Mouse (Mus musculus): Measurements from ENCODE around the gene Krt39. TPM values are rescaled to one million over a fixed set of nuclear protein-coding genes. Genes with fewer than 3 reads are reported as not detected.

Krt39 gene
- total and polyA plus RNA-seq, 3 experiments, result not detected

- no peaks in the 10 kb centered on the region for H3K36me3 ChIP-seq (ENCODE audit: control insufficient read depth in 1 of 2, insufficient read depth in 2 of 2, low read length in 2 of 2)
- no peaks in the 10 kb centered on the region for H3K9me3 ChIP-seq (replicated peaks; ENCODE audit: insufficient read depth, low read length)
- no peaks in the 10 kb centered on the region; a peak in 1 of 4 replicates for H3K27me3 ChIP-seq (ENCODE audit: control insufficient read depth in 1 of 2, insufficient read depth in 2 of 2, low read length in 2 of 2)
- no peaks in the 10 kb centered on the region for H3K79me2 ChIP-seq (ENCODE audit: control insufficient read depth, insufficient read depth, low read length, poor library complexity)
- H3K4me3 ChIP-seq (ENCODE audit: control insufficient read depth in 1 of 2, insufficient read depth in 1 of 2, low read depth in 2 of 2, low read length in 2 of 2), result no peak overlapping the region
- H3K4me1 ChIP-seq (ENCODE audit: control insufficient read depth in 1 of 2, insufficient read depth in 2 of 2, low read length in 2 of 2), result no peaks in the 10 kb centered on the region
- no peak overlapping the region for H3K27ac ChIP-seq (ENCODE audit: control insufficient read depth, low read depth, low read length)
- no peak overlapping the region for H3K9ac ChIP-seq (ENCODE audit: control insufficient read depth, low read depth, low read length, poor library complexity, severe bottlenecking)
- no peak for TF ChIP-seq E2F4 (IDR thresholded peaks at IDR 0.05; ENCODE audit: borderline replicate concordance, low read depth, low read length)
- TF ChIP-seq CHD1 (IDR thresholded peaks at IDR 0.05; ENCODE audit: low read depth, low read length), result no peak
- TF ChIP-seq ZMIZ1 (IDR thresholded peaks at IDR 0.05; ENCODE audit: low read depth, low read length), result no peak
- no peak for TF ChIP-seq BHLHE40 (IDR thresholded peaks at IDR 0.05; ENCODE audit: borderline replicate concordance, low read depth, low read length)
- TF ChIP-seq CHD2 (IDR thresholded peaks at IDR 0.05; ENCODE audit: low read length), result no peak
- TF ChIP-seq GATA1 (IDR thresholded peaks at IDR 0.05; ENCODE audit: low read depth, low read length), result no peak
- TF ChIP-seq ZKSCAN1 (IDR thresholded peaks at IDR 0.05; ENCODE audit: low read depth, low read length), result no peak
- no peak for TF ChIP-seq MXI1 (IDR thresholded peaks at IDR 0.05; ENCODE audit: low read depth, low read length)
- TF ChIP-seq ETS1 (IDR thresholded peaks at IDR 0.05; ENCODE audit: low read depth, low read length), result no peak
- TF ChIP-seq POLR2AphosphoS2 (IDR thresholded peaks at IDR 0.05; ENCODE audit: low read length), result no peak
- TF ChIP-seq MAX (IDR thresholded peaks at IDR 0.05; ENCODE audit: low read length), result no peak
- no peak for TF ChIP-seq POLR2AphosphoS5 (IDR thresholded peaks at IDR 0.05; ENCODE audit: borderline replicate concordance, low read depth, low read length)
- TF ChIP-seq POLR2A (IDR thresholded peaks at IDR 0.05; ENCODE audit: control insufficient read depth in 1 of 2, insufficient read depth in 1 of 2, low read depth in 1 of 2, low read length in 2 of 2, poor library complexity in 1 of 2), result no peak
- TF ChIP-seq ZNF384 (IDR thresholded peaks at IDR 0.05; ENCODE audit: low read depth, low read length), result peak; percentile 94
- TF ChIP-seq NRF1 (IDR thresholded peaks at IDR 0.05; ENCODE audit: insufficient read depth, low read depth, low read length, poor library complexity, severe bottlenecking), result no peak
- TF ChIP-seq USF1 (IDR thresholded peaks at IDR 0.05; ENCODE audit: low read depth, low read length), result no peak
- TF ChIP-seq SIN3A (IDR thresholded peaks at IDR 0.05; ENCODE audit: low read length), result no peak
- no peak for TF ChIP-seq TBP (IDR thresholded peaks at IDR 0.05; ENCODE audit: low read depth, low read length)
- TF ChIP-seq EP300 (IDR thresholded peaks at IDR 0.05; ENCODE audit: low read depth in 1 of 2, low read length in 2 of 2), result no peak
- no peak for TF ChIP-seq USF2 (IDR thresholded peaks at IDR 0.05; ENCODE audit: borderline replicate concordance in 1 of 2, insufficient read depth in 1 of 2, low read depth in 1 of 2, low read length in 2 of 2)
- TF ChIP-seq MAFK (IDR thresholded peaks at IDR 0.05; ENCODE audit: borderline replicate concordance, low read depth, low read length), result no peak
- TF ChIP-seq ZC3H11A (IDR thresholded peaks at IDR 0.05; ENCODE audit: low read depth, low read length), result peak; percentile 81
- TF ChIP-seq MYC (IDR thresholded peaks at IDR 0.05; ENCODE audit: low read depth, low read length), result no peak
- TF ChIP-seq SMC3 (IDR thresholded peaks at IDR 0.05; ENCODE audit: low read depth, low read length), result peak; percentile 85
- TF ChIP-seq MEF2A (IDR thresholded peaks at IDR 0.05; ENCODE audit: extremely low read depth, insufficient replicate concordance, low read depth, low read length, poor library complexity, severe bottlenecking), result no peak
- no peak for TF ChIP-seq TAL1 (IDR thresholded peaks at IDR 0.05; ENCODE audit: low read length)
- no peak for TF ChIP-seq JUND (IDR thresholded peaks at IDR 0.05; ENCODE audit: low read depth, low read length)
- no peak for TF ChIP-seq UBTF (IDR thresholded peaks at IDR 0.05; ENCODE audit: borderline replicate concordance, insufficient read depth, low read depth, low read length)
- no peak for TF ChIP-seq MAZ (IDR thresholded peaks at IDR 0.05; ENCODE audit: low read depth, low read length)
- TF ChIP-seq TCF12 (IDR thresholded peaks at IDR 0.05; ENCODE audit: low read depth, low read length), result no peak
- no peak for TF ChIP-seq ELF1 (IDR thresholded peaks at IDR 0.05; ENCODE audit: low read depth, low read length)
- no peak for TF ChIP-seq MYB (IDR thresholded peaks at IDR 0.05; ENCODE audit: low read depth, low read length)
- TF ChIP-seq GABPA (IDR thresholded peaks at IDR 0.05; ENCODE audit: low read depth, low read length), result no peak
- no peak for TF ChIP-seq KAT2A (conservative IDR thresholded peaks at IDR 0.05; ENCODE audit: low read depth, low read length)
- TF ChIP-seq HCFC1 (IDR thresholded peaks at IDR 0.05; ENCODE audit: low read depth, low read length), result no peak
- no peak; the same call in 1 of the 2 replicates for TF ChIP-seq NELFE (IDR thresholded peaks at IDR 0.05; ENCODE audit: low read depth, low read length)
- TF ChIP-seq RAD21 (IDR thresholded peaks at IDR 0.05; ENCODE audit: low read depth, low read length), result peak; percentile 85
- peak; percentile 80 to 93 (median 92) for TF ChIP-seq CTCF (IDR thresholded peaks at IDR 0.05 in 2 of 3, conservative IDR thresholded peaks at IDR 0.05 in 1 of 3; ENCODE audit: control insufficient read depth in 1 of 3, insufficient read depth in 1 of 3, low read depth in 2 of 3, low read length in 3 of 3, poor library complexity in 1 of 3, severe bottlenecking in 1 of 3)
- TF ChIP-seq RCOR1 (IDR thresholded peaks at IDR 0.05; ENCODE audit: low read depth, low read length), result no peak
- peak; percentile 78 for DNase-seq (ENCODE audit: low read depth, low spot score)
Observed at GRCm38 (mm10) chr11:99464836-99465235, 56.3 kb downstream of the Krt39 start.
